Mouse (Mus musculus): ENCODE results near the gene Zfp639. TPM values are rescaled to one million over a fixed set of nuclear protein-coding genes. Genes with fewer than 3 reads are reported as not detected.

The Zfp639 gene
- total and polyA plus RNA-seq, 3 experiments: 34.1 to 302 (median 35.4) TPM

DNA sequence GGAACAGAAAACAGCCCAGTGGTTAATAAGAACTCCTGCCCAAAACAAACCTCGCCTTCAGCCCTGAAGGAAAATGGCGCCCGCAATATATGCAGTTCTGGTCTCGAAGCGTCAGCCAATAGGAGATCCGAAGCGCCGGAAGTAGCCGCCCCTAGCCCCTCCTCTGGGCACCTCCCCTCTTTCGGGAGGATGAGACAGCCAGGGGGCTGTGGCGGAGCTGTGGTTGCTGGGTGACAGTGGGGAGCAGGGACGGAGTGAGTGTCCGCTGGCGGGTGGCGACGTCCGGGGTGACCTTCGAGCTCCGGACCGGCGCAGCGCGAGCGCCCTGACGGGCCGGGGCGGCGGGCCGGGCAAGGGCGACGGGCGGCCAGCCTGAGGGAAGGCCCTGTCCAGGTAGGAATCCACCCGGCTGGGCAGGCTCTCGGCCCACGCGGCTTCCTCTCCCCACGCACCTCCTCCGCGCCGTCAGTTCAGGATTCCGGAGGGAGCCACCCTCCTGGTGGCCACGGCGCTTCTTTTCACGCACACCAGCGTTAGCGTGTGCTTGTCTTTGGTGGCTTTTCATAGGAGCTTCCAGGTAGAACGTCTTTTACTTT, 19.3 kb downstream of the Zfp639 start, which contains the start of gene Mfn1 (continued):
- TF ChIP-seq CTCF (IDR thresholded peaks at IDR 0.05 in 2 of 3, conservative IDR thresholded peaks at IDR 0.05 in 1 of 3; ENCODE audit: control insufficient read depth in 1 of 3, insufficient read depth in 1 of 3, low read depth in 2 of 3, low read length in 3 of 3, poor library complexity in 1 of 3, severe bottlenecking in 1 of 3): no peak
- TF ChIP-seq ZMIZ1 (IDR thresholded peaks at IDR 0.05; ENCODE audit: low read depth, low read length): no peak
- no peak for TF ChIP-seq MYB (IDR thresholded peaks at IDR 0.05; ENCODE audit: low read depth, low read length)
- no peak for TF ChIP-seq E2F4 (IDR thresholded peaks at IDR 0.05; ENCODE audit: borderline replicate concordance, low read depth, low read length)
- peak; percentile 82 for TF ChIP-seq TBP (IDR thresholded peaks at IDR 0.05; ENCODE audit: low read depth, low read length)

DNA sequence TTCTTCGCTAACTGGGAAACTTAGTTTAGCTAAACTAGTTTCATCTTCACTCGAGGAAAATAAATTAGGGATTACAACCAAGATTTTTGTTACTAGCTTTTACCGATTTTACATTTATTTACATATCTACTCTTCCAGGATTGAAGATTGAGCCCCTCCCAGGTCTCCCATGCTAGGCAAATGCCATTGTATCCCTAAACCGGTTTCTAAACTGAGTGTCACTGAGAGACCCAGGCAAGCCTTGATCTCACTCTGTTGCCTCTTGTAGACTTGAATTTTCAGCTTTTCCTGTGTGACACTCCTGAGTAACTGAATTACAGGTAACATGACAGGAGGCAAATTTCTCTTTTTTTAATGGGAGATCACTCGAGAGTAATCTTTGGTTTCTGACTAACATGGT, 20.0 kb downstream of the Zfp639 start:
- Histone ChIP-seq H3K4me3 (ENCODE audit: control insufficient read depth in 1 of 2, insufficient read depth in 1 of 2, low read depth in 2 of 2, low read length in 2 of 2) (peak overlapping the region; percentile 82 to 94), H3K79me2 (ENCODE audit: control insufficient read depth, insufficient read depth, low read length, poor library complexity) (peaks cover 6% of the 10 kb centered on the region), H3K27me3 (ENCODE audit: control insufficient read depth in 1 of 2, insufficient read depth in 2 of 2, low read length in 2 of 2) (no peaks in the 10 kb centered on the region), H3K27ac (ENCODE audit: control insufficient read depth, low read depth, low read length) (no peak overlapping the region), H3K9ac (ENCODE audit: control insufficient read depth, low read depth, low read length, poor library complexity, severe bottlenecking) (peak overlapping the region; percentile 86), H3K4me1 (ENCODE audit: control insufficient read depth in 1 of 2, insufficient read depth in 2 of 2, low read length in 2 of 2) (no peaks in the 10 kb centered on the region; a peak in 1 of 4 replicates), H3K9me3 (replicated peaks; ENCODE audit: insufficient read depth, low read length) (no peaks in the 10 kb centered on the region), H3K36me3 (ENCODE audit: control insufficient read depth in 1 of 2, insufficient read depth in 2 of 2, low read length in 2 of 2) (peaks cover 3 to 4% of the 10 kb centered on the region in 2 experiments; a peak in 3 of 4 replicates)
- DNase-seq (ENCODE audit: low read depth, low spot score): peak; percentile 40
- no peak for TF ChIP-seq MAZ (IDR thresholded peaks at IDR 0.05; ENCODE audit: low read depth, low read length)

DNA sequence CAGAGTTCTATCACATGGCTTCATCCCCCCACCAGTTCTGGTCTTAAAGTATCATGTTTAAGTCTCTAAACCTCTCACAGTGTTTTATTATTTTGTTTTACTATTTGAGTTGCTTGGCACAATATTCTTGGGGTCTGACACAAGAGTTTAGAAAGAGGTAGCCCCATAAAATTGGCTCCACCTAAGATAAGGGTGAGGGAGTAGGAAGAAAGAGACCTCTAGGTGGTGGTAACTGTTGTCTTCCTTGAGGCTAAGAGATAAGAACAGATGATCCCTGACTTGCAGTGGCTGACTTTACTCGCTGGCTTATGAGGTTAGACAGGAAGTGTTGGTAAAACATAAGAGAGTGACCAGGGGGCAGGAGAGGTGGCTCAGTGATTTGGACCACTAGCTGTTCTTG, 25.6 kb downstream of the Zfp639 start:
- no peaks in the 10 kb centered on the region for H3K27me3 ChIP-seq (ENCODE audit: control insufficient read depth in 1 of 2, insufficient read depth in 2 of 2, low read length in 2 of 2)
- no peak for TF ChIP-seq E2F4 (IDR thresholded peaks at IDR 0.05; ENCODE audit: borderline replicate concordance, low read depth, low read length)
- peak; percentile 89 for TF ChIP-seq GATA1 (IDR thresholded peaks at IDR 0.05; ENCODE audit: low read depth, low read length)
- 0 out of 2 replicates have a peak, but pooled peaks have one; percentile 1 for TF ChIP-seq RAD21 (IDR thresholded peaks at IDR 0.05; ENCODE audit: low read depth, low read length)
- peak; percentile 84 for TF ChIP-seq ETS1 (IDR thresholded peaks at IDR 0.05; ENCODE audit: low read depth, low read length)
- no peak for TF ChIP-seq ZMIZ1 (IDR thresholded peaks at IDR 0.05; ENCODE audit: low read depth, low read length)
- TF ChIP-seq SIN3A (IDR thresholded peaks at IDR 0.05; ENCODE audit: low read length): peak; percentile 79
- 0 out of 2 replicates have a peak, but pooled peaks have one; percentile 32 for TF ChIP-seq TCF12 (IDR thresholded peaks at IDR 0.05; ENCODE audit: low read depth, low read length)
- TF ChIP-seq CTCF (IDR thresholded peaks at IDR 0.05 in 2 of 3, conservative IDR thresholded peaks at IDR 0.05 in 1 of 3; ENCODE audit: control insufficient read depth in 1 of 3, insufficient read depth in 1 of 3, low read depth in 2 of 3, low read length in 3 of 3, poor library complexity in 1 of 3, severe bottlenecking in 1 of 3): peak in 1 of 3 experiments; percentile 23; a peak in 2 of 6 replicates
- TF ChIP-seq ELF1 (IDR thresholded peaks at IDR 0.05; ENCODE audit: low read depth, low read length): peak; percentile 25; the same call in 1 of the 2 replicates
- no peak for TF ChIP-seq MAZ (IDR thresholded peaks at IDR 0.05; ENCODE audit: low read depth, low read length)
- TF ChIP-seq EP300 (IDR thresholded peaks at IDR 0.05; ENCODE audit: low read depth in 1 of 2, low read length in 2 of 2): peak; percentile 62 to 69; a peak in 3 of 4 replicates
- H3K79me2 ChIP-seq (ENCODE audit: control insufficient read depth, insufficient read depth, low read length, poor library complexity): peaks cover 2% of the 10 kb centered on the region; the same call in 1 of the 2 replicates
- no peaks in the 10 kb centered on the region for H3K9me3 ChIP-seq (replicated peaks; ENCODE audit: insufficient read depth, low read length)
- peaks cover 12 to 15% of the 10 kb centered on the region in 2 experiments for H3K36me3 ChIP-seq (ENCODE audit: control insufficient read depth in 1 of 2, insufficient read depth in 2 of 2, low read length in 2 of 2)
- H3K4me3 ChIP-seq (ENCODE audit: control insufficient read depth in 1 of 2, insufficient read depth in 1 of 2, low read depth in 2 of 2, low read length in 2 of 2): peak overlapping the region in 1 of 2 experiments; percentile 13; a peak in 1 of 4 replicates
- H3K27ac ChIP-seq (ENCODE audit: control insufficient read depth, low read depth, low read length): peak overlapping the region; percentile 51
- H3K9ac ChIP-seq (ENCODE audit: control insufficient read depth, low read depth, low read length, poor library complexity, severe bottlenecking): no peak overlapping the region
- peak; percentile 73 for DNase-seq (ENCODE audit: low read depth, low spot score)
- H3K4me1 ChIP-seq (ENCODE audit: control insufficient read depth in 1 of 2, insufficient read depth in 2 of 2, low read length in 2 of 2): peaks cover 2 to 13% of the 10 kb centered on the region in 2 experiments; a peak in 3 of 4 replicates
